Mouse (Mus musculus) hindbrain, embryonic 12.5 days (tissue): ENCODE results near the gene Anln. TPM values are rescaled to one million over a fixed set of nuclear protein-coding genes. Genes with fewer than 3 reads are reported as not detected.

Experiments
- ATAC-seq: fragments of 200-750 bp; cut with Nextera tagmentation; 2 replicates; pipeline ENCODE4 v1.8.0; 2017; ENCODE audit warnings: moderate TSS enrichment; ENCODE audit not compliant: low FRiP score
- H3K27ac ChIP-seq: fragments of 300-500 bp; sonication (generic); 2 replicates; pipeline ENCODE4 v1.5.1; 2016; ENCODE audit warnings: mild to moderate bottlenecking
- H3K27me3 ChIP-seq: fragments of 300-500 bp; sonication (generic); 2 replicates; pipeline ENCODE4 v1.6.1; 2016; ENCODE audit warnings: mild to moderate bottlenecking
- H3K36me3 ChIP-seq: fragments of 300-500 bp; sonication (generic); 2 replicates; pipeline ENCODE4 v1.6.1; 2016; ENCODE audit warnings: mild to moderate bottlenecking
- H3K4me1 ChIP-seq: fragments of 300-500 bp; sonication (generic); 2 replicates; pipeline ENCODE4 v1.6.1; 2016
- H3K4me2 ChIP-seq: fragments of 300-500 bp; sonication (generic); replicated peaks from 2 replicates; pipeline ENCODE4 v1.6.1; 2016; ENCODE audit warnings: mild to moderate bottlenecking
- H3K4me3 ChIP-seq: fragments of 300-500 bp; sonication (generic); 2 replicates; pipeline ENCODE4 v1.5.1; 2016; ENCODE audit warnings: mild to moderate bottlenecking
- H3K9ac ChIP-seq: fragments of 300-500 bp; sonication (generic); 2 replicates; pipeline ENCODE4 v1.6.1; 2016; ENCODE audit warnings: mild to moderate bottlenecking, moderate library complexity
- H3K9me3 ChIP-seq: fragments of 300-500 bp; sonication (generic); replicated peaks from 2 replicates; pipeline ENCODE4 v1.6.1; 2016; ENCODE audit warnings: mild to moderate bottlenecking
- WGBS: fragments of 180-500 bp; shearing (Covaris S2); methylation state at CpG from one replicate; pipeline ENCODE4 v1.1.7; 2016; 5-methylcytosine and 5-hydroxymethylcytosine counted together
- polyA plus RNA-seq: library from polyadenylated mRNA; unstranded; fragments of >200 nt; fragmentation: Nextera tagmentation; extraction: Ambion mirVana; gene quantifications from 2 replicates; pipeline ENCODE4 v1.2.1, GENCODE M21; 2016

The Anln gene
- polyA plus RNA-seq, 1 experiment from 2014 or later, result 28.6 TPM

- Histone ChIP-seq H3K4me1 (peaks cover 13% of the 10 kb centered on the region), H3K36me3 (no peaks in the 10 kb centered on the region), H3K9ac (no peak overlapping the region), H3K27me3 (no peaks in the 10 kb centered on the region), H3K4me2 (no peak overlapping the region), H3K9me3 (no peaks in the 10 kb centered on the region), H3K4me3 (no peak overlapping the region), H3K27ac (no peak overlapping the region)
- 90% methylated on average over 5 of the region's 5 CpGs for WGBS
- no peak for ATAC-seq
These were observed 1.4 kb upstream of the Anln start for GRCm38 (mm10) chr9:22390390-22390789.

- peaks cover 13% of the 10 kb centered on the region for H3K4me1 ChIP-seq
- peak overlapping the region; percentile 87 for H3K27ac ChIP-seq
- 72% methylated on average over 6 of the region's 6 CpGs for WGBS
- H3K36me3 ChIP-seq, result no peaks in the 10 kb centered on the region
- H3K4me3 ChIP-seq, result peak overlapping the region; percentile 82; the same call in 1 of the 2 replicates
- no peaks in the 10 kb centered on the region for H3K9me3 ChIP-seq
- H3K9ac ChIP-seq, result no peak overlapping the region; the same call in 1 of the 2 replicates
- no peaks in the 10 kb centered on the region for H3K27me3 ChIP-seq
- ATAC-seq, result no peak
- peak overlapping the region; percentile 83 for H3K4me2 ChIP-seq
These were observed 803 bp upstream of the Anln start for GRCm38 (mm10) chr9:22389736-22390245.

- peak overlapping the region; percentile 83 for H3K4me2 ChIP-seq
- H3K36me3 ChIP-seq, result no peaks in the 10 kb centered on the region
- H3K27me3 ChIP-seq, result no peaks in the 10 kb centered on the region
- peaks cover 13% of the 10 kb centered on the region for H3K4me1 ChIP-seq
- peak overlapping the region; percentile 87 for H3K27ac ChIP-seq
- H3K9me3 ChIP-seq, result no peaks in the 10 kb centered on the region
- WGBS, result under 1% methylated on average over 41 of the region's 41 CpGs
- ATAC-seq, result peak; percentile 83
- H3K9ac ChIP-seq, result peak overlapping the region; percentile 83
- H3K4me3 ChIP-seq, result peak overlapping the region; percentile 82
These were observed 497 bp downstream of the Anln start for GRCm38 (mm10) chr9:22388401-22388980.

- no peaks in the 10 kb centered on the region for H3K36me3 ChIP-seq
- no peaks in the 10 kb centered on the region for H3K27me3 ChIP-seq
- peaks cover 13% of the 10 kb centered on the region for H3K4me1 ChIP-seq
- H3K4me3 ChIP-seq, result peak overlapping the region; percentile 82
- peak overlapping the region; percentile 83 for H3K4me2 ChIP-seq
- 21% methylated on average over 6 of the region's 6 CpGs for WGBS
- no peaks in the 10 kb centered on the region for H3K9me3 ChIP-seq
- peak overlapping the region; percentile 83 for H3K9ac ChIP-seq
- ATAC-seq, result no peak
- H3K27ac ChIP-seq, result no peak overlapping the region
These were observed 1.1 kb downstream of the Anln start for GRCm38 (mm10) chr9:22387901-22388300.

- Histone ChIP-seq H3K27ac (no peak overlapping the region), H3K4me3 (no peak overlapping the region), H3K9ac (no peak overlapping the region), H3K9me3 (no peaks in the 10 kb centered on the region), H3K27me3 (no peaks in the 10 kb centered on the region), H3K4me2 (no peak overlapping the region), H3K36me3 (0 out of 2 replicates have a peak, but pooled peaks cover 3% of the 10 kb centered on the region), H3K4me1 (peaks cover 13% of the 10 kb centered on the region)
- 77% methylated on average over 2 of the region's 2 CpGs for WGBS
- ATAC-seq, result no peak
These were observed 3.1 kb downstream of the Anln start for GRCm38 (mm10) chr9:22385890-22386289.

- Histone ChIP-seq H3K4me1 (no peaks in the 10 kb centered on the region), H3K36me3 (peaks cover 45% of the 10 kb centered on the region), H3K27ac (no peak overlapping the region), H3K9me3 (no peaks in the 10 kb centered on the region), H3K9ac (no peak overlapping the region), H3K27me3 (no peaks in the 10 kb centered on the region), H3K4me3 (no peak overlapping the region), H3K4me2 (no peak overlapping the region)
- ATAC-seq, result no peak
- 81% methylated on average over 5 of the region's 5 CpGs for WGBS
These were observed 12.9 kb downstream of the Anln start for GRCm38 (mm10) chr9:22376086-22376485.

GRCm38 (mm10) chr9:22372760-22373159 lies 16.2 kb downstream of the Anln start:
- no peak for ATAC-seq
- WGBS, result 96% methylated on average over 4 of the region's 4 CpGs
- no peak overlapping the region for H3K4me2 ChIP-seq
- H3K9ac ChIP-seq, result no peak overlapping the region
- H3K27ac ChIP-seq, result no peak overlapping the region
- no peaks in the 10 kb centered on the region for H3K27me3 ChIP-seq
- no peak overlapping the region for H3K4me3 ChIP-seq
- peaks cover 50% of the 10 kb centered on the region for H3K36me3 ChIP-seq
- no peaks in the 10 kb centered on the region for H3K9me3 ChIP-seq
- no peaks in the 10 kb centered on the region for H3K4me1 ChIP-seq

- H3K4me2 ChIP-seq, result no peak overlapping the region
- H3K4me3 ChIP-seq, result no peak overlapping the region
- H3K27me3 ChIP-seq, result no peaks in the 10 kb centered on the region
- H3K36me3 ChIP-seq, result peaks cover 53% of the 10 kb centered on the region
- H3K27ac ChIP-seq, result no peak overlapping the region
- H3K4me1 ChIP-seq, result no peaks in the 10 kb centered on the region
- ATAC-seq, result no peak
- no peak overlapping the region for H3K9ac ChIP-seq
- no peaks in the 10 kb centered on the region for H3K9me3 ChIP-seq
- 80% methylated on average over 6 of the region's 6 CpGs for WGBS
These were observed 21.0 kb downstream of the Anln start for GRCm38 (mm10) chr9:22368030-22368429.

- Histone ChIP-seq H3K27me3 (no peaks in the 10 kb centered on the region), H3K4me1 (no peaks in the 10 kb centered on the region), H3K9me3 (no peaks in the 10 kb centered on the region), H3K9ac (no peak overlapping the region), H3K36me3 (peaks cover 54% of the 10 kb centered on the region), H3K4me3 (no peak overlapping the region), H3K4me2 (no peak overlapping the region), H3K27ac (no peak overlapping the region)
- ATAC-seq, result no peak
- 93% methylated on average over 10 of the region's 10 CpGs for WGBS
These were observed 22.4 kb downstream of the Anln start for GRCm38 (mm10) chr9:22366621-22367020.

- Histone ChIP-seq H3K36me3 (peaks cover 53% of the 10 kb centered on the region), H3K27me3 (no peaks in the 10 kb centered on the region), H3K4me3 (no peak overlapping the region), H3K9me3 (no peaks in the 10 kb centered on the region), H3K9ac (no peak overlapping the region), H3K27ac (no peak overlapping the region), H3K4me1 (no peaks in the 10 kb centered on the region), H3K4me2 (no peak overlapping the region)
- ATAC-seq, result no peak
- WGBS, result 91% methylated on average over 2 of the region's 2 CpGs
These were observed 22.8 kb downstream of the Anln start for GRCm38 (mm10) chr9:22366221-22366620.

- H3K36me3 ChIP-seq, result peaks cover 66% of the 10 kb centered on the region
These were observed 28.1 kb downstream of the Anln start for GRCm38 (mm10) chr9:22360916-22361315.

GRCm38 (mm10) chr9:22355919-22356318 lies 33.1 kb downstream of the Anln start:
- H3K9me3 ChIP-seq, result no peaks in the 10 kb centered on the region
- no peak overlapping the region for H3K4me3 ChIP-seq
- no peak for ATAC-seq
- H3K27me3 ChIP-seq, result no peaks in the 10 kb centered on the region
- H3K4me2 ChIP-seq, result no peak overlapping the region
- H3K27ac ChIP-seq, result no peak overlapping the region
- H3K9ac ChIP-seq, result no peak overlapping the region
- WGBS, result 86% methylated on average over 3 of the region's 3 CpGs
- H3K4me1 ChIP-seq, result no peaks in the 10 kb centered on the region
- peaks cover 60% of the 10 kb centered on the region for H3K36me3 ChIP-seq

More at GRCm38 (mm10) chr9:22360916-22361315, 28.1 kb downstream of the Anln start:
- Histone ChIP-seq H3K4me2 (no peak overlapping the region), H3K4me1 (no peaks in the 10 kb centered on the region), H3K27me3 (no peaks in the 10 kb centered on the region), H3K9ac (no peak overlapping the region), H3K27ac (no peak overlapping the region), H3K4me3 (no peak overlapping the region), H3K9me3 (no peaks in the 10 kb centered on the region)
- ATAC-seq, result no peak
- WGBS, result 95% methylated on average over 6 of the region's 6 CpGs

- Histone ChIP-seq H3K9ac (no peak overlapping the region), H3K4me1 (no peaks in the 10 kb centered on the region), H3K4me2 (no peak overlapping the region), H3K4me3 (no peak overlapping the region), H3K36me3 (peaks cover 46% of the 10 kb centered on the region), H3K27ac (no peak overlapping the region), H3K27me3 (no peaks in the 10 kb centered on the region), H3K9me3 (no peaks in the 10 kb centered on the region)
- 90% methylated on average over 5 of the region's 5 CpGs for WGBS
- no peak for ATAC-seq
These were observed 35.1 kb downstream of the Anln start for GRCm38 (mm10) chr9:22353901-22354300.
